Mouse (Mus musculus): Measurements from ENCODE around the gene Mrpl28. TPM values are rescaled to one million over a fixed set of nuclear protein-coding genes. Genes with fewer than 3 reads are reported as not detected.
"Not testable (repeated sequence)": the region's sequence is repeated elsewhere in the genome, so short reads cannot be mapped to it uniquely, and the experiment has no call there.

The Mrpl28 gene
- total and polyA plus RNA-seq, 3 experiments = 131 to 154 (median 131) TPM

DNA sequence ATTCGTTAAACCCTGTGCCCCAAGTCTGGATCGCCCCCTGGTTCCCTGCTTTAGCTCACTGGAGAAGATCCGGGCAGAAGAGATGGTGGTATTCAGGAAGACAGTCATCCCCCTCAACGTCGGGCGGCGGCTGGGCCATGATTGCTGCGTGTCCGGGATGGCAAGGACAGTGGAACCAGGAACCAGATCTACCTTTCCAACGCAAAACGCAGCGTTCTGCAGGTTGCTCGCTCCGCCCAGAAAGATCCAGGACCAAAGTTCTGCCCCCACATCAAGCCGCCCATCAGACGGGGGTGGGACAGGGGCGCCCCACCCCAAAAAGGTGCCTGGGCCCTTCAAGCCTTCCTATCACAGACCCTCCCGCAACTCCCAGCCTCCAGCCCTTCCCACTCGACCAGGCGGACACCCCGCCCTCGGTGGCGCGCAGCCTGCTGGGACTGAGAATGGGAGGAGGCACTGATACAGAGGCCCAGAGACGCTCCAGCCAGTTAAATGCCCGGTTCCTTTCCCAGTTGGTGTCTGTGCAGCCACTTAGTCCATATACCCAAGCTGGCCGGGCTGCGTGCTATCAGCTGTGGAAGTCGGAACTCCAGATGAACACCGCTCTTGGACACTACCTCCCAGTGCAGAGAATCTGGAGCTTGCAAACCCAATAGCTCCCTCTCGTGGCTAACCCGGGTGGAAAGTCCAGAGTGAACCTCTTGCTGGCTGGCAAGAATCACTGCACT is 33.2 kb upstream of the Mrpl28 start, which contains the start of gene Decr2:
Gene Decr2, minus strand, starts transcription at position 433 of the 728 bp plus-strand sequence.
- Histone ChIP-seq H3K4me3 (peak within 1 kb of the TSS; percentile 50), H3K4me1 (ENCODE audit: control insufficient read depth, insufficient read depth, low read length) (no peaks in the 10 kb centered on the region), H3K79me2 (replicated peaks; ENCODE audit: control insufficient read depth, insufficient read depth, low read length) (no peaks in the 10 kb centered on the region), H3K9ac (ENCODE audit: low read depth, low read length) (peak within 1 kb of the TSS; percentile 81), H3K36me3 (ENCODE audit: control insufficient read depth, insufficient read depth, low read length) (no peaks in the 10 kb centered on the region), H3K27me3 (ENCODE audit: control insufficient read depth, insufficient read depth, low read length) (no peaks in the 10 kb centered on the region), H3K27ac (peak within 1 kb of the TSS; percentile 70)
- TF ChIP-seq POLR2A (IDR thresholded peaks at IDR 0.05; ENCODE audit: insufficient read depth, low read depth, low read length) (peak; percentile 65), CTCF (IDR thresholded peaks at IDR 0.05) (no peak), EP300 (IDR thresholded peaks at IDR 0.05; ENCODE audit: insufficient read depth, low read depth, low read length) (peak; percentile 77)
- intact Hi-C loops (cut with DNase I) = loop anchor here (1.0 to 5.0 kb wide), 4 partner anchors 21 to 198 kb away; partner anchors contain the start of gene Rab11fip3
- under 1% methylated on average over 32 of the region's 32 CpGs for WGBS
- peak; percentile 89 to 90 for DNase-seq

DNA sequence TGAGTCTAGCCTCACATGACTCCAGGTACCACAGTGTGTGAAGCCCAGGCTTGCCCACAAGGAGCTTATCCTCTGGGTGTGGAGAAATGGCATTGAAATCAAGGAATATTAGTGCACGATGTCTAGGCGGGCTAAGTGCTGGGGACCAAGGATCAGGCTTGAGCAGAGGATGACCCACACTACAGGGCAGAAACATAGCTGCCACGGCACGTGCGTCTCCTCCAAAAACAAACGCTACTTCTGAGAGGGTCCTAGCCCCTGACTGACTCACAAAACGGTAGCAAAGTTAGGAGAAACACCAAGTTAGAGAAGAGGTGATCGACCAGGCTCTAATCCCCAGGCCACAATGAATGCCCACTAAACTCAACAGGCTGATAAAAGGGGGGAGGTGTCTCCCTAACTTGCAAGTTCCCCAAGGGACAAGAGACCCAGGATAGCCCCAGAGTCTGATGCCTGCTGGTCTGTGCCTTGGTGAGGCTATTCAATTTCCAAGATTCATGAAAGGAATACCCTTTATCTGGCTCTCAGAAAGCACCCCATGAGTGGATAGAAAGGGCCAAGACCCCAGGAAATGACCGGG is 28.7 kb upstream of the Mrpl28 start:
- H3K4me3 ChIP-seq = peak overlapping the region; percentile 53
- no peaks in the 10 kb centered on the region for H3K27me3 ChIP-seq (ENCODE audit: control insufficient read depth, insufficient read depth, low read length)
- H3K4me1 ChIP-seq (ENCODE audit: control insufficient read depth, insufficient read depth, low read length) = no peaks in the 10 kb centered on the region
- H3K79me2 ChIP-seq (replicated peaks; ENCODE audit: control insufficient read depth, insufficient read depth, low read length) = no peaks in the 10 kb centered on the region
- no peaks in the 10 kb centered on the region for H3K36me3 ChIP-seq (ENCODE audit: control insufficient read depth, insufficient read depth, low read length)
- no peak overlapping the region for H3K27ac ChIP-seq
- no peak for TF ChIP-seq POLR2A (IDR thresholded peaks at IDR 0.05; ENCODE audit: insufficient read depth, low read depth, low read length)
- TF ChIP-seq EP300 (IDR thresholded peaks at IDR 0.05; ENCODE audit: insufficient read depth, low read depth, low read length) = no peak
- TF ChIP-seq CTCF (IDR thresholded peaks at IDR 0.05) = no peak
- no peak overlapping the region for H3K9ac ChIP-seq (ENCODE audit: low read depth, low read length)
- 59% methylated on average over 9 of the region's 9 CpGs for WGBS
- no peak for DNase-seq
- intact Hi-C loops (cut with DNase I) = loop anchor here (5.0 kb wide), 1 partner anchor 202 kb away; no protein-coding TSS in a partner anchor

GRCm38 (mm10) chr17:26095121-26095740 is 28.1 kb upstream of the Mrpl28 start, which contains the start of gene Nme4:
Nme4 (minus strand) TSS chr17:26095602.
- no peaks in the 10 kb centered on the region for H3K36me3 ChIP-seq (ENCODE audit: control insufficient read depth, insufficient read depth, low read length)
- no peak within 1 kb of the TSS for H3K27ac ChIP-seq
- WGBS = 4% methylated on average over 47 of the region's 47 CpGs
- H3K79me2 ChIP-seq (replicated peaks; ENCODE audit: control insufficient read depth, insufficient read depth, low read length) = no peaks in the 10 kb centered on the region
- intact Hi-C loops (cut with DNase I) = no loop called here
- peak; percentile 54 to 73 for DNase-seq
- TF ChIP-seq POLR2A (IDR thresholded peaks at IDR 0.05; ENCODE audit: insufficient read depth, low read depth, low read length) (0 out of 2 replicates have a peak, but pooled peaks have one; percentile 38), CTCF (IDR thresholded peaks at IDR 0.05) (no peak), EP300 (IDR thresholded peaks at IDR 0.05; ENCODE audit: insufficient read depth, low read depth, low read length) (no peak)
- peak within 1 kb of the TSS; percentile 53 for H3K4me3 ChIP-seq
- no peaks in the 10 kb centered on the region for H3K27me3 ChIP-seq (ENCODE audit: control insufficient read depth, insufficient read depth, low read length)
- peak within 1 kb of the TSS; percentile 73 for H3K9ac ChIP-seq (ENCODE audit: low read depth, low read length)
- no peaks in the 10 kb centered on the region for H3K4me1 ChIP-seq (ENCODE audit: control insufficient read depth, insufficient read depth, low read length)

GRCm38 (mm10) chr17:26098461-26098860 is 24.8 kb upstream of the Mrpl28 start:
- no peaks in the 10 kb centered on the region for H3K36me3 ChIP-seq (ENCODE audit: control insufficient read depth, insufficient read depth, low read length)
- DNase-seq = no peak
- H3K27ac ChIP-seq = no peak overlapping the region
- 84% methylated on average over 7 of the region's 7 CpGs for WGBS
- no peak overlapping the region for H3K9ac ChIP-seq (ENCODE audit: low read depth, low read length)
- TF ChIP-seq POLR2A (IDR thresholded peaks at IDR 0.05; ENCODE audit: insufficient read depth, low read depth, low read length) = no peak
- TF ChIP-seq CTCF (IDR thresholded peaks at IDR 0.05) = no peak
- no peak for TF ChIP-seq EP300 (IDR thresholded peaks at IDR 0.05; ENCODE audit: insufficient read depth, low read depth, low read length)
- H3K79me2 ChIP-seq (replicated peaks; ENCODE audit: control insufficient read depth, insufficient read depth, low read length) = no peaks in the 10 kb centered on the region
- intact Hi-C loops (cut with DNase I) = no loop called here
- H3K4me1 ChIP-seq (ENCODE audit: control insufficient read depth, insufficient read depth, low read length) = no peaks in the 10 kb centered on the region
- H3K27me3 ChIP-seq (ENCODE audit: control insufficient read depth, insufficient read depth, low read length) = no peaks in the 10 kb centered on the region
- no peak overlapping the region for H3K4me3 ChIP-seq

- H3K36me3 ChIP-seq (ENCODE audit: control insufficient read depth, insufficient read depth, low read length); H3K4me3 ChIP-seq; H3K27me3 ChIP-seq (ENCODE audit: control insufficient read depth, insufficient read depth, low read length); DNase-seq; intact Hi-C loops (cut with DNase I); H3K4me1 ChIP-seq (ENCODE audit: control insufficient read depth, insufficient read depth, low read length); H3K79me2 ChIP-seq (replicated peaks; ENCODE audit: control insufficient read depth, insufficient read depth, low read length); H3K27ac ChIP-seq; H3K9ac ChIP-seq (ENCODE audit: low read depth, low read length): not testable (repeated sequence)
- WGBS = 69% methylated on average over 3 of the region's 3 CpGs
- TF ChIP-seq CTCF (IDR thresholded peaks at IDR 0.05) = peak; percentile 69
Observed at GRCm38 (mm10) chr17:26099316-26099715, 24.0 kb upstream of the Mrpl28 start.
